Mouse (Mus musculus) granulocyte monocyte progenitor cell, adult 5-6 weeks (primary cell): ENCODE measurements around the gene Gm49337. TPM values are rescaled to one million over a fixed set of nuclear protein-coding genes. Genes with fewer than 3 reads are reported as not detected.

ENCODE experiments used
- ATAC-seq: replicated peaks from 2 replicates; pipeline ENCODE4 v1.8.0; 2016; ENCODE audit warnings: mild to moderate bottlenecking, moderate TSS enrichment, inconsistent platforms; ENCODE audit not compliant: poor library complexity, severe bottlenecking
- total RNA-seq, 2 experiments: library from RNA; stranded (forward) in 1 of 2; stranded (reverse) in 1 of 2; fragments of 200-712, 200-1000 nt in 1 of 2; fragments of >200 nt in 1 of 2; fragmentation: Nextera tagmentation in 1 of 2; gene quantifications; 2 replicates each; pipeline ENCODE4 v1.2.3; 2014 to 2017

The Gm49337 gene
- total RNA-seq (2014; fragmentation: Nextera tagmentation) = not detected in 2 replicates
- total RNA-seq (2017) = 0.26 TPM in 2 replicates

- no peak for ATAC-seq
Measured at GRCm38 (mm10) chr4:116173072-116173471, at the start of gene Gm49337, which contains the start of gene 1700042G07Rik. Gene Gm49337, plus strand, starts transcription at chr4:116173384. Gene 1700042G07Rik, plus strand, starts transcription at chr4:116173372.

GRCm38 (mm10) chr4:116123602-116124519, 49.3 kb upstream of the Gm49337 start, which contains the start of the genes Rad54l and Pomgnt1:
Gene Rad54l, minus strand, starts transcription at chr4:116123690.
Gene Pomgnt1, plus strand, starts transcription at chr4:116123840.
- ATAC-seq = peak; percentile 98

GRCm38 (mm10) chr4:116125803-116126386, 47.3 kb upstream of the Gm49337 start:
- ATAC-seq = no peak

- no peak for ATAC-seq
Measured at GRCm38 (mm10) chr4:116127956-116128355, 45.2 kb upstream of the Gm49337 start.

GRCm38 (mm10) chr4:116133126-116133525, 40.1 kb upstream of the Gm49337 start:
- no peak; the same call in 1 of the 2 replicates for ATAC-seq

GRCm38 (mm10) chr4:116134990-116135389, 38.2 kb upstream of the Gm49337 start:
- peak; percentile 77 for ATAC-seq

- 0 out of 2 replicates have a peak, but pooled peaks have one; percentile 14 for ATAC-seq
Measured at GRCm38 (mm10) chr4:116137421-116137996, 35.7 kb upstream of the Gm49337 start.

- no peak for ATAC-seq
Measured at GRCm38 (mm10) chr4:116140801-116141574, 32.2 kb upstream of the Gm49337 start.

- ATAC-seq = no peak
Measured at GRCm38 (mm10) chr4:116141736-116142135, 31.4 kb upstream of the Gm49337 start.

- no peak for ATAC-seq
Measured at GRCm38 (mm10) chr4:116142269-116142668, 30.9 kb upstream of the Gm49337 start.

GRCm38 (mm10) chr4:116143317-116143811, 29.8 kb upstream of the Gm49337 start:
- ATAC-seq = peak; percentile 44

- peak; percentile 65 for ATAC-seq
Measured at GRCm38 (mm10) chr4:116143891-116144717, 29.1 kb upstream of the Gm49337 start.

GRCm38 (mm10) chr4:116149812-116150155, 23.4 kb upstream of the Gm49337 start:
- ATAC-seq = no peak

GRCm38 (mm10) chr4:116150156-116150861, 22.9 kb upstream of the Gm49337 start:
- peak; percentile 73 for ATAC-seq

- ATAC-seq = peak; percentile 2; the same call in 1 of the 2 replicates
Measured at GRCm38 (mm10) chr4:116150862-116151221, 22.3 kb upstream of the Gm49337 start.

GRCm38 (mm10) chr4:116151238-116151637, 21.9 kb upstream of the Gm49337 start, which contains the start of gene Lurap1:
Gene Lurap1, minus strand, starts transcription at chr4:116151338.
- ATAC-seq = no peak

- no peak for ATAC-seq
Measured at GRCm38 (mm10) chr4:116152702-116153101, 20.5 kb upstream of the Gm49337 start.

- no peak for ATAC-seq
Measured at GRCm38 (mm10) chr4:116157882-116158281, 15.3 kb upstream of the Gm49337 start.
